Mouse (Mus musculus): Measurements from ENCODE around the gene Rarres1. TPM values are rescaled to one million over a fixed set of nuclear protein-coding genes. Genes with fewer than 3 reads are reported as not detected.

Rarres1 gene
- total and polyA plus RNA-seq, 3 experiments, result 0.34 TPM; not detected in 2

DNA sequence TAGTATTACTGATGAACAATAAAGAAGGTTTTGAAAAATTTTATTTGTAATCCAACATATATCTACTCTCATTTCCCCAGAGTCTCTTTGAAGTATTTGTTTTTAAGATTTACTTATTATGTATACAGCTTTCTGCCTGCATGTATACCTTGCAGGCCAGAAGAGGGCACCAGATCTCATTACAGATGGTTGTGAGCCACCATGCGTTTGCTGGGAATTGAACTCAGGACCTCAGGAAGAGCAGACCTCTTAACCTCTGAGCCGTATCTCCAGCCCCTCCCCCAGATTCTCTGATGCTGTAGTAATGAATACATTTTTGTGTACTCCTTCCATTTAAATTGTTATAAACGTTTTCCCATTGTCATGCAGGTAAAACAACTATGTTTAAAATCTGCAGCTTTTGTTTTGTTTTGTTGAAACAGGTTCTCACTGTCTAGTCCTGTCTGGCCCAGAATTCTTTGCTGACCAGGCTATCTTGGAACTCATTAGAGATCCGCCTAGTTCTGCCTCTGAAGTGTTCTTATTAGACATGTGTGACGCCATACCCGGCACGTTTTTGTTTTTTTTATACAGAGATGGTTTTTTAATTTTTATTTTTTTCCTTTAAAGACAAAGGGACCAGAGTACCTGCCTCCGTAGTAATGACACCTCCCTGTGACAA, 85.9 kb downstream of the Rarres1 start:
- Histone ChIP-seq H3K4me3 (replicated peaks in 1 of 3; ENCODE audit: low read depth in 2 of 3, low read length in 2 of 3, poor library complexity in 1 of 3) (peak overlapping the region in 2 of 3 experiments; percentile 31 to 87), H3K36me3 (replicated peaks in 1 of 2; ENCODE audit: control insufficient read depth in 1 of 2, insufficient read depth in 1 of 2, low read length in 1 of 2) (peaks cover 19 to 31% of the 10 kb centered on the region in 2 experiments), H3K4me1 (ENCODE audit: control insufficient read depth in 1 of 2, insufficient read depth in 2 of 2) (peaks cover 4 to 14% of the 10 kb centered on the region in 2 experiments), H3K9ac (ENCODE audit: insufficient read depth, low read depth) (no peak overlapping the region), H3K9me3 (replicated peaks; ENCODE audit: low read length) (peaks cover 12% of the 10 kb centered on the region), H3K27ac (ENCODE audit: insufficient read depth, low read depth) (no peak overlapping the region), H3K79me2 (replicated peaks; ENCODE audit: control insufficient read depth, extremely low read depth, insufficient read depth, poor library complexity, severe bottlenecking) (peaks cover 19% of the 10 kb centered on the region), H3K4me2 (ENCODE audit: insufficient read depth, low read depth, poor library complexity, severe bottlenecking) (no peak overlapping the region), H3K27me3 (replicated peaks) (no peaks in the 10 kb centered on the region)
- dilution Hi-C loops (cut with MboI; ENCODE audit: extremely low pct_ligation_motif_present, extremely low pct_unique_long_range_greater_than_20kb, low sequenced_read_pairs) (no loop called here), in situ Hi-C loops (cut with MboI; ENCODE audit: low pct_ligation_motif_present, low pct_unique_long_range_greater_than_20kb, low sequenced_read_pairs) (no loop called here)
- DNase-seq (ENCODE audit: extremely low read depth), result no peak
- TF ChIP-seq ZMIZ1 (IDR thresholded peaks at IDR 0.05; ENCODE audit: low read depth, low read length), result no peak
- TF ChIP-seq EP300 (IDR thresholded peaks at IDR 0.05; ENCODE audit: low read length), result no peak
- peak in 1 of 2 experiments; percentile 31; a peak in 2 of 4 replicates for TF ChIP-seq CTCF (conservative IDR thresholded peaks at IDR 0.05 in 1 of 2, IDR thresholded peaks at IDR 0.05 in 1 of 2; ENCODE audit: low read depth in 2 of 2, low read length in 2 of 2)
- 0 out of 2 replicates have a peak, but pooled peaks have one; percentile 29 for TF ChIP-seq TBP (conservative IDR thresholded peaks at IDR 0.05; ENCODE audit: low read depth, low read length)
- TF ChIP-seq MAZ (IDR thresholded peaks at IDR 0.05; ENCODE audit: low read depth, low read length), result 0 out of 2 replicates have a peak, but pooled peaks have one; percentile 36
- 0 out of 2 replicates have a peak, but pooled peaks have one; percentile 20 for TF ChIP-seq BHLHE40 (IDR thresholded peaks at IDR 0.05; ENCODE audit: low read depth, low read length)
- peak; percentile 48; the same call in 1 of the 2 replicates for TF ChIP-seq MAFK (IDR thresholded peaks at IDR 0.05; ENCODE audit: insufficient replicate concordance, low read length)

Other genes with a start within 250 kb of the Rarres1 start
- gene Mlf1, start 141.4 kb downstream of the Rarres1 start, total RNA-seq (2012; rRNA removed), result not detected in 2 replicates
- gene Mlf1, start 141.4 kb downstream of the Rarres1 start, total RNA-seq (2014; rRNA removed), result not detected in 2 replicates
- gene Mlf1, start 141.4 kb downstream of the Rarres1 start, polyA plus RNA-seq (2012; ENCODE audit: insufficient read length, low read depth), result not detected in 2 replicates
- gene Gm17402, start 140.4 kb downstream of the Rarres1 start, total RNA-seq (2012; rRNA removed), result not detected in 2 replicates
- gene Gm17402, start 140.4 kb downstream of the Rarres1 start, total RNA-seq (2014; rRNA removed), result not detected in 2 replicates
- not detected in 2 replicates for gene Gm17402, start 140.4 kb downstream of the Rarres1 start, polyA plus RNA-seq (2012; ENCODE audit: insufficient read length, low read depth)
- gene Gfm1, start 85.4 kb downstream of the Rarres1 start, total RNA-seq (2012; rRNA removed), result 47.0 and 63.5 TPM in 2 replicates
- gene Gfm1, start 85.4 kb downstream of the Rarres1 start, total RNA-seq (2014; rRNA removed), result 73.1 and 74.9 TPM in 2 replicates
- gene Gfm1, start 85.4 kb downstream of the Rarres1 start, polyA plus RNA-seq (2012; ENCODE audit: insufficient read length, low read depth), result 91.3 and 98.9 TPM in 2 replicates
- 11.0 and 14.3 TPM in 2 replicates for gene Lxn, start 51.6 kb downstream of the Rarres1 start, total RNA-seq (2012; rRNA removed)
- 12.8 and 14.3 TPM in 2 replicates for gene Lxn, start 51.6 kb downstream of the Rarres1 start, total RNA-seq (2014; rRNA removed)
- 31.3 and 33.3 TPM in 2 replicates for gene Lxn, start 51.6 kb downstream of the Rarres1 start, polyA plus RNA-seq (2012; ENCODE audit: insufficient read length, low read depth)
- 44.3 and 50.3 TPM in 2 replicates for gene Mfsd1, start 67.2 kb upstream of the Rarres1 start, total RNA-seq (2012; rRNA removed)
- 56.8 and 68.7 TPM in 2 replicates for gene Mfsd1, start 67.2 kb upstream of the Rarres1 start, total RNA-seq (2014; rRNA removed)
- 82.2 and 95.7 TPM in 2 replicates for gene Mfsd1, start 67.2 kb upstream of the Rarres1 start, polyA plus RNA-seq (2012; ENCODE audit: insufficient read length, low read depth)